Mouse (Mus musculus) lung, postnatal 0 days (tissue): ENCODE data around the gene Cfap45.

Experiments used
- CTCF ChIP-seq: IDR thresholded peaks from 2 replicates; pipeline ENCODE4 v1.5.1; 2016; ENCODE audit warnings: antibody characterized with exemption, mild to moderate bottlenecking
- EP300 ChIP-seq: IDR thresholded peaks from 2 replicates; pipeline ENCODE4 v1.6.1; 2016; ENCODE audit warnings: antibody characterized with exemption, mild to moderate bottlenecking, control low read depth

DNA sequence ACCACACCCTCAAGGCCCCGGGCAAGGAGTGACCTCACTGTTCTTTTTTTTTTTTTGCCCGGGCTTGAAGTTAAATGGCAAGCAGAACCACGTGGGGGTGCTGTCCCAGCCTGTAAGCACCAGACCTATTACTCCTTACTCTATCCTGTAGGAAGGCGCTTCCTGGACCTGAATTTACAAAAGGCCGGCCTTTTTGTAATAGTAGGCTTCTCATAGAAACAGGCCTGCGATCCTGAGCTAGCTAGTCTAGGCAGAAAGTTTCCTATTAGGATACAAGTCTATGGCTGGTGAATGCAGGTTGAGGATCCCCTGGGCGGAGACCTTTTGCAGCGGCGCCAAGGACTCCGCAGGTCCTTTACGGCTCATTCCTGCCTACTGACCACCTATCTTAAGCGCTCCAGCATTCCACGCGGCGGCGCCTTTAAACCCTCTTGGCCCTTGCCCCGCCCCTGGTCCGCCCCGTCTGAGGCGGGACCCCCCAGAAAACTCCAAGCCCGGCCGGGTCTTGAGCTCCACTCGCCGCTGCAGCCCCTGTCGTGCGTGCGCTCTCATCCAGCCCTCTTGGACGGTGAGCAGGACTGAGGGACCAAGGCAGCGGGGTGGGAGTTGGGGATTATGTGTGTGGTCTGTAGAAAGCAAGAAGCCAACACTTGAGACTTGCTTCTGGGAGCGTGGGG, 20.7 kb upstream of the Cfap45 start, which contains the start of gene Tagln2:
- TF ChIP-seq CTCF (peak; percentile 51), EP300 (no peak)
